Mouse (Mus musculus): ENCODE data around the gene Lama5. TPM values are rescaled to one million over a fixed set of nuclear protein-coding genes. Genes with fewer than 3 reads are reported as not detected.
"Not testable (repeated sequence)": the region's sequence is repeated elsewhere in the genome, so short reads cannot be mapped to it uniquely, and the experiment has no call there.

Gene Lama5
- 1 to 10 TPM; 8.0 to 9.7 TPM for total RNA-seq (2021)
- long read RNA-seq, experiment 1, partial matches to known transcripts, result 7 of 7 reads
- long read RNA-seq, experiment 1, other reads (novel, unspliced or antisense), result 0 of 7 reads
- long read RNA-seq, experiment 2, partial matches to known transcripts, result 3 of 4 reads
- long read RNA-seq, experiment 2, other reads (novel, unspliced or antisense), result 1 of 4 reads

- intact Hi-C loops (cut with DNase I), result no loop called here
- DNase-seq (ENCODE audit: low spot score in 2 of 2), result no peak
Observed at GRCm38 (mm10) chr2:180225762-180226378, at the start of gene Lama5. TSS of gene Lama5 (minus strand) at chr2:180225859.

- intact Hi-C loops (cut with DNase I), result loop anchor here (2.0 to 10.0 kb wide), 3 partner anchors 158 to 500 kb away; partner anchors contain the start of genes Bhlhe23 and Mrgbp
Observed at GRCm38 (mm10) chr2:180274523-180274922, 48.9 kb upstream of the Lama5 start.

GRCm38 (mm10) chr2:180273394-180274244 is 48.0 kb upstream of the Lama5 start, which contains the start of gene Cables2:
TSS of gene Cables2 (minus strand) at chr2:180273496.
- peak; percentile 93 to 96 for DNase-seq (ENCODE audit: low spot score in 2 of 2)
- intact Hi-C loops (cut with DNase I), result loop anchor here (2.0 to 10.0 kb wide), 3 partner anchors 159 to 501 kb away; partner anchors contain the start of genes Bhlhe23 and Mrgbp

More at GRCm38 (mm10) chr2:180274523-180274922, 48.9 kb upstream of the Lama5 start:
- no peak for DNase-seq (ENCODE audit: low spot score in 2 of 2)

- peak in 1 of 2 experiments; percentile 33 for DNase-seq (ENCODE audit: low spot score in 2 of 2)
- intact Hi-C loops (cut with DNase I), result loop anchor here (10.0 kb wide), 1 partner anchor 502 kb away; the partner anchor contains the start of gene Bhlhe23
Observed at GRCm38 (mm10) chr2:180272884-180273321, 47.2 kb upstream of the Lama5 start.

GRCm38 (mm10) chr2:180271804-180272395 is 46.2 kb upstream of the Lama5 start:
- intact Hi-C loops (cut with DNase I), result loop anchor here (10.0 kb wide), 1 partner anchor 503 kb away; the partner anchor contains the start of gene Bhlhe23
- no peak for DNase-seq (ENCODE audit: low spot score in 2 of 2)

- intact Hi-C loops (cut with DNase I), result loop anchor here (10.0 kb wide), 1 partner anchor 504 kb away; the partner anchor contains the start of gene Bhlhe23
- DNase-seq (ENCODE audit: low spot score in 2 of 2), result no peak
Observed at GRCm38 (mm10) chr2:180270537-180271255, 45.0 kb upstream of the Lama5 start.

GRCm38 (mm10) chr2:180269329-180269728 is 43.7 kb upstream of the Lama5 start:
- intact Hi-C loops (cut with DNase I), result no loop called here
- no peak for DNase-seq (ENCODE audit: low spot score in 2 of 2)

GRCm38 (mm10) chr2:180267955-180268354 is 42.3 kb upstream of the Lama5 start:
- intact Hi-C loops (cut with DNase I), result no loop called here

GRCm38 (mm10) chr2:180262891-180263290 is 37.2 kb upstream of the Lama5 start:
- intact Hi-C loops (cut with DNase I), result no loop called here
- no peak for DNase-seq (ENCODE audit: low spot score in 2 of 2)

More at GRCm38 (mm10) chr2:180267955-180268354, 42.3 kb upstream of the Lama5 start:
- no peak for DNase-seq (ENCODE audit: low spot score in 2 of 2)

- intact Hi-C loops (cut with DNase I), result no loop called here
- DNase-seq (ENCODE audit: low spot score in 2 of 2), result no peak
Observed at GRCm38 (mm10) chr2:180262441-180262840, 36.8 kb upstream of the Lama5 start.

GRCm38 (mm10) chr2:180261901-180262300 is 36.2 kb upstream of the Lama5 start:
- no peak for DNase-seq (ENCODE audit: low spot score in 2 of 2)
- intact Hi-C loops (cut with DNase I), result no loop called here

GRCm38 (mm10) chr2:180260610-180261480 is 35.2 kb upstream of the Lama5 start:
- intact Hi-C loops (cut with DNase I), result no loop called here
- DNase-seq (ENCODE audit: low spot score in 2 of 2), result no peak

GRCm38 (mm10) chr2:180259826-180260609 is 34.4 kb upstream of the Lama5 start:
- intact Hi-C loops (cut with DNase I), result loop anchor here (10.0 kb wide), 1 partner anchor 185 kb away; the partner anchor contains the start of gene Mtg2
- not testable (repeated sequence) for DNase-seq (ENCODE audit: low spot score in 2 of 2)

GRCm38 (mm10) chr2:180258951-180259484 is 33.4 kb upstream of the Lama5 start:
- DNase-seq (ENCODE audit: low spot score in 2 of 2), result not testable (repeated sequence)
- intact Hi-C loops (cut with DNase I), result loop anchor here (10.0 kb wide), 1 partner anchor 184 kb away; the partner anchor contains the start of gene Mtg2

GRCm38 (mm10) chr2:180257963-180258865 is 32.6 kb upstream of the Lama5 start:
- no peak for DNase-seq (ENCODE audit: low spot score in 2 of 2)
- intact Hi-C loops (cut with DNase I), result loop anchor here (10.0 kb wide), 1 partner anchor 183 kb away; the partner anchor contains the start of gene Mtg2

All from left cerebral cortex, postnatal 14 days (tissue).